Mouse (Mus musculus): Measurements from ENCODE around the gene Dhps. TPM values are rescaled to one million over a fixed set of nuclear protein-coding genes. Genes with fewer than 3 reads are reported as not detected.
A peak's percentile ranks its signal among the peaks of the same experiment; 100 is the strongest.
"Not testable (repeated sequence)": the region's sequence is repeated elsewhere in the genome, so short reads cannot be mapped to it uniquely, and the experiment has no call there.

Gene Dhps
- polyA plus RNA-seq, 1 experiment from 2014 or later = 98.7 TPM

GRCm38 (mm10) chr8:85074167-85074566 is 2.6 kb downstream of the Dhps start:
- Histone ChIP-seq H3K27ac (ENCODE audit: low read length) (no peak overlapping the region), H3K36me3 (ENCODE audit: control insufficient read depth, insufficient read depth) (peaks cover 20% of the 10 kb centered on the region), H3K27me3 (replicated peaks; ENCODE audit: control insufficient read depth, insufficient read depth, low read length) (no peaks in the 10 kb centered on the region), H3K4me2 (ENCODE audit: low read length) (no peak overlapping the region), H3K4me1 (replicated peaks; ENCODE audit: control insufficient read depth, insufficient read depth, low read length) (peaks cover 16% of the 10 kb centered on the region), H3K9ac (replicated peaks; ENCODE audit: low read depth, low read length) (no peak overlapping the region), H3K4me3 (replicated peaks; ENCODE audit: low read length) (no peak overlapping the region), H3K9me3 (ENCODE audit: control insufficient read depth, low read length) (no peaks in the 10 kb centered on the region)
- WGBS = 90% methylated on average over 10 of the region's 10 CpGs
- ATAC-seq = no peak

GRCm38 (mm10) chr8:85074617-85075016 is 3.1 kb downstream of the Dhps start:
- no peak for ATAC-seq
- Histone ChIP-seq H3K4me3 (replicated peaks; ENCODE audit: low read length) (no peak overlapping the region), H3K4me2 (ENCODE audit: low read length) (no peak overlapping the region), H3K4me1 (replicated peaks; ENCODE audit: control insufficient read depth, insufficient read depth, low read length) (peaks cover 20% of the 10 kb centered on the region), H3K9me3 (ENCODE audit: control insufficient read depth, low read length) (no peaks in the 10 kb centered on the region), H3K36me3 (ENCODE audit: control insufficient read depth, insufficient read depth) (peaks cover 20% of the 10 kb centered on the region), H3K9ac (replicated peaks; ENCODE audit: low read depth, low read length) (no peak overlapping the region), H3K27me3 (replicated peaks; ENCODE audit: control insufficient read depth, insufficient read depth, low read length) (no peaks in the 10 kb centered on the region), H3K27ac (ENCODE audit: low read length) (no peak overlapping the region)
- 92% methylated on average over 10 of the region's 10 CpGs for WGBS

DNA sequence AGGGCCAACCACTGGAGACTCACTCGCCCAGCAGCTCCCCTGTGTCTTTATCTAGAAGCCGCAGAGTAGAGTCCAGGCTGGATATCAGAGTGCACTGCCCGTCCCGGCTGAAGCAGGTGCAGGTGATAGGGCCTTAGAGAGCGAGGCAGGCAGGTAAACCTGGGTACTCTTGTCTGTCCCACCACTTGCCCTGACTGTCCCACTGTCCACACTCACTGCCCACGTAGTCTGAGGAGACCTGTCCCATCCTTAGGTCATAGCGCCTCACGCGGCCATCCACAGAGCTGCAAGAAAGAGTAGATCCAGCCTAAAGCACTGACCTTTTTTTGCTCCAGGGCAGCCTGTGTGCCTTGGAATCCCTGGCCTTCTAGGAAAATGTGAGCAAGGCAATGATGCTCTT is 4.4 kb downstream of the Dhps start:
- Histone ChIP-seq H3K4me1 (replicated peaks; ENCODE audit: control insufficient read depth, insufficient read depth, low read length) (peaks cover 20% of the 10 kb centered on the region), H3K36me3 (ENCODE audit: control insufficient read depth, insufficient read depth) (peaks cover 20% of the 10 kb centered on the region), H3K27ac (ENCODE audit: low read length) (no peak overlapping the region), H3K27me3 (replicated peaks; ENCODE audit: control insufficient read depth, insufficient read depth, low read length) (no peaks in the 10 kb centered on the region), H3K9ac (replicated peaks; ENCODE audit: low read depth, low read length) (no peak overlapping the region), H3K4me2 (ENCODE audit: low read length) (no peak overlapping the region), H3K9me3 (ENCODE audit: control insufficient read depth, low read length) (no peaks in the 10 kb centered on the region), H3K4me3 (replicated peaks; ENCODE audit: low read length) (no peak overlapping the region)
- ATAC-seq = no peak
- WGBS = 82% methylated on average over 9 of the region's 9 CpGs

- Histone ChIP-seq H3K9ac (replicated peaks; ENCODE audit: low read depth, low read length) (no peak overlapping the region), H3K27me3 (replicated peaks; ENCODE audit: control insufficient read depth, insufficient read depth, low read length) (no peaks in the 10 kb centered on the region), H3K36me3 (ENCODE audit: control insufficient read depth, insufficient read depth) (peaks cover 20% of the 10 kb centered on the region), H3K27ac (ENCODE audit: low read length) (no peak overlapping the region), H3K9me3 (ENCODE audit: control insufficient read depth, low read length) (no peaks in the 10 kb centered on the region), H3K4me3 (replicated peaks; ENCODE audit: low read length) (no peak overlapping the region), H3K4me2 (ENCODE audit: low read length) (no peak overlapping the region), H3K4me1 (replicated peaks; ENCODE audit: control insufficient read depth, insufficient read depth, low read length) (peaks cover 27% of the 10 kb centered on the region)
- 0% methylated on average over 2 of the region's 2 CpGs for WGBS
- peak; percentile 57 for ATAC-seq
Observed at GRCm38 (mm10) chr8:85076993-85077392, 5.4 kb downstream of the Dhps start.

DNA sequence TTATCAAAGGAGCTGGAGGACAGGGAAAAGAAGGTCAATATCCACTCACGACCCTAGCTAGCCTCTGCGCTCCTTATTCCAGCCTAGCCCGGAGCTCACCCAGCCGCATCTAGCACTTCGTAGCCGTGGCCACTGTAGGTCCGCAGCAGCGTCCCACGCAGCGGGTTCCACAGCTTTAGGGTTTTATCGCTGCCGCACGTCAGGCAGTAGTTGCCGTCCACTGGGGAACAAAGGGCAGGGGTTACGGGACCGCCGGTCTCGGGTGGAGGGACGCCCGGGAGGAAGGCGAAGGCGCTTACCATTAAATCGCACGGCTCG is 8.6 kb downstream of the Dhps start:
- H3K4me2 ChIP-seq (ENCODE audit: low read length) = peak overlapping the region; percentile 71
- H3K9me3 ChIP-seq (ENCODE audit: control insufficient read depth, low read length) = no peaks in the 10 kb centered on the region
- peaks cover 34% of the 10 kb centered on the region for H3K4me1 ChIP-seq (replicated peaks; ENCODE audit: control insufficient read depth, insufficient read depth, low read length)
- 1% methylated on average over 25 of the region's 25 CpGs for WGBS
- H3K4me3 ChIP-seq (replicated peaks; ENCODE audit: low read length) = peak overlapping the region; percentile 57
- ATAC-seq = no peak
- peaks cover 12% of the 10 kb centered on the region for H3K36me3 ChIP-seq (ENCODE audit: control insufficient read depth, insufficient read depth)
- no peaks in the 10 kb centered on the region for H3K27me3 ChIP-seq (replicated peaks; ENCODE audit: control insufficient read depth, insufficient read depth, low read length)
- H3K9ac ChIP-seq (replicated peaks; ENCODE audit: low read depth, low read length) = peak overlapping the region; percentile 81
- H3K27ac ChIP-seq (ENCODE audit: low read length) = no peak overlapping the region

DNA sequence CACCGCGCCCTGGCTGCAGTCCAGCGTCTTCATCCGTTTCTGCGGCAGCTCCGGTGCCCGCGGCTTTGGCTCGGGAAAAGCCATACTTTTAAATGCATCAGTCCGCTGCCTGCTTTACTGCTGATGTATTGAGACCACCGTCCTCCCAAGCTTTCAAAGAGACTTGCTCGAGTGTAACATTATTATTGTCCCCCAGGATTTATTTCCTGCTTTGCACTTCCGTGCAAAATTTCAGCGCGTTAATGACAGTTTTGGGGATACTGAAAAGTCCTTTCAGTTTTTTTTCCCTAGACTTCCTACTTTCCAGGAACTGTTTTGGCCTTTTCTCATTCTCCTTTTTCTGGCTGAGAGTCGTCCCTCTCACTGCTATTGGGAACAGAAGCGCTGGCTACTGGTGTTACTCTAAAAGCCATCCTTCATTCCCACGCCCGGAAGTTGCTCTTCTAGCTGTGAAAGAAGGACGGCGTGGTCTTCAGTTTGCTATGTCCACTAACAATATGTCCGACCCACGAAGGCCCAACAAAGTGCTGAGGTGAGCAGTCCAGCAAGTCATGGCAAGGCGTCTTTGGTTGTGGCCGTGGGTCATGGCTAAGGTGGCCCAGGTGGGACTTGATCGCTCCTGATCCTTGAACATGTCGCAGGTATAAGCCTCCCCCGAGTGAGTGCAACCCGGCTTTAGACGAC is 9.1 kb downstream of the Dhps start, which contains the start of gene Wdr83os:
Wdr83os (plus strand) TSS at position 209 of the 684 bp plus-strand sequence.
- Histone ChIP-seq H3K27me3 (replicated peaks; ENCODE audit: control insufficient read depth, insufficient read depth, low read length) (no peaks in the 10 kb centered on the region), H3K36me3 (ENCODE audit: control insufficient read depth, insufficient read depth) (peaks cover 10% of the 10 kb centered on the region), H3K27ac (ENCODE audit: low read length) (0 out of 2 replicates have a peak within 1 kb of the TSS, but pooled peaks have one; percentile 12), H3K9ac (replicated peaks; ENCODE audit: low read depth, low read length) (peak within 1 kb of the TSS; percentile 81), H3K9me3 (ENCODE audit: control insufficient read depth, low read length) (no peaks in the 10 kb centered on the region), H3K4me3 (replicated peaks; ENCODE audit: low read length) (peak within 1 kb of the TSS; percentile 57), H3K4me1 (replicated peaks; ENCODE audit: control insufficient read depth, insufficient read depth, low read length) (peaks cover 34% of the 10 kb centered on the region), H3K4me2 (ENCODE audit: low read length) (peak within 1 kb of the TSS; percentile 71)
- WGBS = under 1% methylated on average over 30 of the region's 30 CpGs
- ATAC-seq = peak; percentile 16

DNA sequence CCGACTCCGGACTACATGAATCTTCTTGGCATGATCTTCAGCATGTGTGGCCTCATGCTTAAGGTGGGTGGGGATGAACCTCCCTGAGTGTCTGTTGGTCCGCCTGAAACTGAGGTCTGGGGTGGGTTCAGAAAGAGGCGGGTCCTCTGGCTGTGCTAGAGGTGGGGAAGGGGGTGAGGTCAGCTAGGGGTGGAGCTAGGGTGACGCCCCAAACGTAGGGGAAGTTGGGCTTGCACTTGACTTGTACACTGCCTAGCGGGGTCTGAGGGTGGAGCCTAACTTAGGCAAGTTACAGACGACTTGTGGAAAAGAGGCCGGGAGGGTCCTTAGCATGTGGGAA is 9.6 kb downstream of the Dhps start, which contains the start of gene Wdr83:
Wdr83 (minus strand) TSS at position 91 of the 340 bp plus-strand sequence.
- H3K36me3 ChIP-seq (ENCODE audit: control insufficient read depth, insufficient read depth) = peaks cover 7% of the 10 kb centered on the region
- no peaks in the 10 kb centered on the region for H3K27me3 ChIP-seq (replicated peaks; ENCODE audit: control insufficient read depth, insufficient read depth, low read length)
- no peaks in the 10 kb centered on the region for H3K9me3 ChIP-seq (ENCODE audit: control insufficient read depth, low read length)
- H3K9ac ChIP-seq (replicated peaks; ENCODE audit: low read depth, low read length) = peak within 1 kb of the TSS; percentile 81
- H3K27ac ChIP-seq (ENCODE audit: low read length) = 0 out of 2 replicates have a peak within 1 kb of the TSS, but pooled peaks have one; percentile 12
- peak within 1 kb of the TSS; percentile 57 for H3K4me3 ChIP-seq (replicated peaks; ENCODE audit: low read length)
- peak within 1 kb of the TSS; percentile 71 for H3K4me2 ChIP-seq (ENCODE audit: low read length)
- H3K4me1 ChIP-seq (replicated peaks; ENCODE audit: control insufficient read depth, insufficient read depth, low read length) = peaks cover 34% of the 10 kb centered on the region
- peak; percentile 30 for ATAC-seq
- 2% methylated on average over 9 of the region's 9 CpGs for WGBS

DNA sequence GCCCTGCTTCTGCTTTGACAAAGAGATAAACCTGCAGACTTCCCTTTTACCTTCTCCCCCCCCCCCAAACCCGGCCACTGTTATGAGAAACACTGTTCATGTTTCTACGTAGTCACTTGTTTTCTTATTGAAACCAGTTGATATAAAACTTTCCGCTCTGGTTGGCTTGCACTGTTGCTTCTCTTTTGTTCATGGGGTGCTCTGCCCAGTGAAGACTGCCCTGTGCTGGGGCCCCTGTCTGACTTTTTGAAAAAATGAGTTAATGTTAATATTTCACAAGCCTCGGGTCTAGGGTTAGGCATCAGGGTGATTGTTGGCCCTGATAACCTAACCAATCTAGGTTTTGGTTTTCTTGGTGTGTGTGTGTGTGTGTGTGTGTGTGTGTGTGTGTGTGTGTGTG is 10.6 kb downstream of the Dhps start:
- H3K27me3 ChIP-seq (replicated peaks; ENCODE audit: control insufficient read depth, insufficient read depth, low read length); H3K4me2 ChIP-seq (ENCODE audit: low read length); H3K9ac ChIP-seq (replicated peaks; ENCODE audit: low read depth, low read length); H3K4me3 ChIP-seq (replicated peaks; ENCODE audit: low read length); H3K9me3 ChIP-seq (ENCODE audit: control insufficient read depth, low read length); H3K36me3 ChIP-seq (ENCODE audit: control insufficient read depth, insufficient read depth); H3K27ac ChIP-seq (ENCODE audit: low read length); ATAC-seq: not testable (repeated sequence)
- H3K4me1 ChIP-seq (replicated peaks; ENCODE audit: control insufficient read depth, insufficient read depth, low read length) = peaks cover 34% of the 10 kb centered on the region
- 90% methylated on average over 4 of the region's 4 CpGs for WGBS

- Histone ChIP-seq H3K27me3 (replicated peaks; ENCODE audit: control insufficient read depth, insufficient read depth, low read length) (no peaks in the 10 kb centered on the region), H3K4me2 (ENCODE audit: low read length) (peak within 1 kb of the TSS; percentile 86), H3K9me3 (ENCODE audit: control insufficient read depth, low read length) (no peaks in the 10 kb centered on the region), H3K9ac (replicated peaks; ENCODE audit: low read depth, low read length) (peak within 1 kb of the TSS; percentile 70), H3K36me3 (ENCODE audit: control insufficient read depth, insufficient read depth) (peaks cover 5% of the 10 kb centered on the region), H3K4me3 (replicated peaks; ENCODE audit: low read length) (peak within 1 kb of the TSS; percentile 67), H3K27ac (ENCODE audit: low read length) (no peak within 1 kb of the TSS), H3K4me1 (replicated peaks; ENCODE audit: control insufficient read depth, insufficient read depth, low read length) (peaks cover 34% of the 10 kb centered on the region)
- under 1% methylated on average over 30 of the region's 30 CpGs for WGBS
- ATAC-seq = peak; percentile 84
Observed at GRCm38 (mm10) chr8:85083108-85083813, 11.7 kb downstream of the Dhps start, which contains the start of gene Man2b1. Gene Man2b1 (plus strand): TSS chr8:85083270.

All from forebrain, embryonic 16.5 days (tissue).